Mouse (Mus musculus): ENCODE data around the gene Hist1h4h. TPM values are rescaled to one million over a fixed set of nuclear protein-coding genes. Genes with fewer than 3 reads are reported as not detected.

Gene Hist1h4h
- polyA plus RNA-seq, 1 experiment from 2014 or later = 7.9 TPM

DNA sequence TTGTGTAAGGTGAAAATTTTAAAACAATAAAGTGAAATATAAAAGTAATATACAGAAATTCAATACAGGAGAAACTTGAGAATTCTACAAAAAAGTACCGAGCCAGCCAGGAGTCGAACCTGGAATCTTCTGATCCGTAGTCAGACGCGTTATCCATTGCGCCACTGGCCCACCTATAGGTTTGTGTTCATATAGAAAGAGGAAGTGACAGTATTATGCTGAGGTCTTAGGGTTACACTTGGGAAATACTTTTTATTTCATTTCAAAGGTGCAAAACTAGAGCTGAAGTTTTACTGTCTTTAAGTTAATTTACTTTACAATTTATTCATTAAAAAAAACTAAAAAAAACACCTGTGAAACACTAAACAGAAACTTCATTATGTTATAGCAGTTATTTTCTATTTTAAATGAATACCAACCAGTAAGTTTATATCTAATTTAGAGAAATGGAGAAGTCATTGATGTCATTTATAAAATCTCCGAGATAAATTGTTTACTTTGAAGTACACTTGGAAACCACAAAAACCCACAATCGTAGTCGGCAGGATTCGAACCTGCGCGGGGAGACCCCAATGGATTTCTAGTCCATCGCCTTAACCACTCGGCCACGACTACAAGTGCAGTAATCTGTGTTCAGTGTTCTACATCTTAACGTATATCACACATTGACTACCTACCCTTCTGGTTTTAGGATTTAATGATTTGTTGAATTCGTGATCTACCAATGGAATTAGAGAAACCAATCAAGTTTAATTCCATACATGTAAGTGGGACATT, 30.2 kb upstream of the Hist1h4h start:
- H3K9ac ChIP-seq = no peak overlapping the region
- no peaks in the 10 kb centered on the region for H3K36me3 ChIP-seq
- H3K9me3 ChIP-seq = no peaks in the 10 kb centered on the region
- peak overlapping the region; percentile 42 for H3K4me2 ChIP-seq
- 0 out of 2 replicates have a peak, but pooled peaks have one; percentile 46 for ATAC-seq (ENCODE audit: insufficient number of reproducible peaks, insufficient read depth, low FRiP score, low TSS enrichment, low read depth)
- no peaks in the 10 kb centered on the region for H3K27me3 ChIP-seq
- H3K4me3 ChIP-seq = no peak overlapping the region
- H3K27ac ChIP-seq = no peak overlapping the region
- WGBS = 2% methylated on average over 17 of the region's 17 CpGs
- H3K4me1 ChIP-seq = peaks cover 25% of the 10 kb centered on the region

DNA sequence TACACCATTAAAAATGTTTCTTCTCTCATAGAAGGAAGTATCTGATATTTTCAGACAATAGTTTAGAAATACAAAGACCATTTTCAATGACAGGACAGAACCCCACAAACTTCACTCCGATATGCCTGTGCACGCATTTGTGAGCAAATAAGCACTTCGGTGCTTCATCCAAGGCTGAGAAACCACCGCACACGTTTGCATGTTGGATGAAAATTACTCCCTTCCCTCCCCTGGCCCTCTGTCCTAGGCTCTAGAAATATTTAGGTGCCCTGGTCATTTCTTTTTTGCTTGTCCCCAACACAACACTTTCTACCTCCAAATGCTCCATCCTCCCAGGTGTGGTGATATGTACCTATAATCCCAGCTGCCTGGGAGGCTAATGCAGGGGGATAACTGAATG, 29.3 kb upstream of the Hist1h4h start:
- Histone ChIP-seq H3K9ac (no peak overlapping the region), H3K4me2 (peak overlapping the region; percentile 42)

DNA sequence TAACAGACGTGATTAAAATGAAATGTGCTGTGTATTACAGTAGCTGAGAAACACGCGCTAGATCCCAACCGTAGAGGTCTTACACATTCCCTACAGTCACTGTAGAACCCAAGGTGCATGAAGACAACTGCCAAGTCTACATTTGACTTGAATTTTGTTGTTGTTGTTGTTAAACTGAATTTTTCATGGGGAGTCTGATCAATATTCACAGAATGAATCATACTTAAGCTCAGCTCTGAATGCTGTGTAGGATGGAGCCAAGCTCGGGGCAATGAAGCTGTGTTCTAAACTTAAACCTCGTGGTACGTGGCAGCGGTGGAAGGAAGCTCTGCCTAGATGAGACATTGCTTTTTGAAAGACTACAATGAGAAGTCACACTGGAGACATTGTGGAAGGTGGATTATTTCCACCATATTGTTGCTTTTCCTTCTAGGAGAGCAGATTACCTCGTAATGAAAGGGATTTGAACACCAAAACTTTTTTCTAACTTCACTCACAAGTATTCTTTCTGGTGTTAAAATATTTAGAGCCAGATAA, 28.8 kb upstream of the Hist1h4h start:
- WGBS = 27% methylated on average over 9 of the region's 9 CpGs

More for the DNA sequence above, 29.3 kb upstream of the Hist1h4h start:
- peaks cover 31% of the 10 kb centered on the region for H3K4me1 ChIP-seq
- H3K27me3 ChIP-seq = no peaks in the 10 kb centered on the region
- ATAC-seq (ENCODE audit: insufficient number of reproducible peaks, insufficient read depth, low FRiP score, low TSS enrichment, low read depth) = no peak
- H3K36me3 ChIP-seq = no peaks in the 10 kb centered on the region
- no peaks in the 10 kb centered on the region for H3K9me3 ChIP-seq
- WGBS = 18% methylated on average over 5 of the region's 5 CpGs
- peak overlapping the region; percentile 15; the same call in 1 of the 2 replicates for H3K4me3 ChIP-seq
- H3K27ac ChIP-seq = no peak overlapping the region

DNA sequence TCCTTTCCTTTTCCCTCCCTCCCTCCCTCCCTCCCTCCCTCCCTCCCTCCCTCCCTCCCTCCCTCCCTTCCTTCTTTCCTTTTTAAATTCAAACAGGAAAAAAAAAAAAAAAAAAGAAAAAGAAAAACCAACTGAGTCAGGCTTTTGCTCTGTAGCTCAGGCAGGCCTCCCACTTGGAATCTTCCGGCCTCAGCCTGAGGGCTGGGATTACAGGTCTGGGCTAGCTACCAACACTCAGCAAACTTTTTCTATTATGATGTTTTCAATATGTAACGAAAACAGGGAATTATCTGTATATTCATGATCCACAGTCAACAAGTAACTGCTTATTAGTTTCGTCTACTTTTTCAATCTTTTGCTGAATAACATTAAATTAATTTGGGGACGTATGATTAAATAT, 27.9 kb upstream of the Hist1h4h start:
- no peaks in the 10 kb centered on the region for H3K9me3 ChIP-seq
- no peak overlapping the region for H3K9ac ChIP-seq
- H3K4me2 ChIP-seq = no peak overlapping the region
- H3K4me1 ChIP-seq = peaks cover 30% of the 10 kb centered on the region
- no peaks in the 10 kb centered on the region for H3K36me3 ChIP-seq
- WGBS = 22% methylated on average over 4 of the region's 4 CpGs
- no peak for ATAC-seq (ENCODE audit: insufficient number of reproducible peaks, insufficient read depth, low FRiP score, low TSS enrichment, low read depth)
- no peak overlapping the region for H3K27ac ChIP-seq
- H3K27me3 ChIP-seq = no peaks in the 10 kb centered on the region
- H3K4me3 ChIP-seq = no peak overlapping the region

More for the DNA sequence above, 28.8 kb upstream of the Hist1h4h start:
- Histone ChIP-seq H3K36me3 (no peaks in the 10 kb centered on the region), H3K27me3 (no peaks in the 10 kb centered on the region), H3K9me3 (no peaks in the 10 kb centered on the region), H3K4me3 (peak overlapping the region; percentile 15; the same call in 1 of the 2 replicates), H3K27ac (no peak overlapping the region), H3K9ac (no peak overlapping the region), H3K4me2 (peak overlapping the region; percentile 42), H3K4me1 (peaks cover 33% of the 10 kb centered on the region)
- ATAC-seq (ENCODE audit: insufficient number of reproducible peaks, insufficient read depth, low FRiP score, low TSS enrichment, low read depth) = no peak

DNA sequence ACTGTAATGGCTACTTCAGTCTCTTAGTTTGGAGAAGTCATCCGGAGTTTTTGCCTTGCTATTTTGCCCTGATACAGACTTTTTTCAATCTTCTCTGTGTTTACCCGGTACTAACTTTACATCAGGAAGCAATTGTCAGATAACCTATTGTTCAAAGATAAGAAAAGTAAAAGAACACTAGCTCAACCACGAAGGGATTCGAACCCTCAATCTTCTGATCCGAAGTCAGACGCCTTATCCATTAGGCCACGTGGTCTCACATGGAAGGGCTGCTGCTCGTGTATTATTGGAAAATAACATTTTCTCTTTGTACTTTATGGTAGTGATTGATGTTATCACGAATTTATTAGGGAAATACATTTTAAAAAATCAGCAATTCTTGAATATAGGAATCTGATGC, 27.1 kb upstream of the Hist1h4h start:
- peaks cover 23% of the 10 kb centered on the region for H3K4me1 ChIP-seq
- H3K27ac ChIP-seq = no peak overlapping the region
- H3K27me3 ChIP-seq = no peaks in the 10 kb centered on the region
- ATAC-seq (ENCODE audit: insufficient number of reproducible peaks, insufficient read depth, low FRiP score, low TSS enrichment, low read depth) = no peak
- 2% methylated on average over 9 of the region's 9 CpGs for WGBS
- H3K4me2 ChIP-seq = peak overlapping the region; percentile 25
- peak overlapping the region; percentile 5; the same call in 1 of the 2 replicates for H3K4me3 ChIP-seq
- no peak overlapping the region for H3K9ac ChIP-seq
- H3K36me3 ChIP-seq = no peaks in the 10 kb centered on the region
- H3K9me3 ChIP-seq = no peaks in the 10 kb centered on the region

DNA sequence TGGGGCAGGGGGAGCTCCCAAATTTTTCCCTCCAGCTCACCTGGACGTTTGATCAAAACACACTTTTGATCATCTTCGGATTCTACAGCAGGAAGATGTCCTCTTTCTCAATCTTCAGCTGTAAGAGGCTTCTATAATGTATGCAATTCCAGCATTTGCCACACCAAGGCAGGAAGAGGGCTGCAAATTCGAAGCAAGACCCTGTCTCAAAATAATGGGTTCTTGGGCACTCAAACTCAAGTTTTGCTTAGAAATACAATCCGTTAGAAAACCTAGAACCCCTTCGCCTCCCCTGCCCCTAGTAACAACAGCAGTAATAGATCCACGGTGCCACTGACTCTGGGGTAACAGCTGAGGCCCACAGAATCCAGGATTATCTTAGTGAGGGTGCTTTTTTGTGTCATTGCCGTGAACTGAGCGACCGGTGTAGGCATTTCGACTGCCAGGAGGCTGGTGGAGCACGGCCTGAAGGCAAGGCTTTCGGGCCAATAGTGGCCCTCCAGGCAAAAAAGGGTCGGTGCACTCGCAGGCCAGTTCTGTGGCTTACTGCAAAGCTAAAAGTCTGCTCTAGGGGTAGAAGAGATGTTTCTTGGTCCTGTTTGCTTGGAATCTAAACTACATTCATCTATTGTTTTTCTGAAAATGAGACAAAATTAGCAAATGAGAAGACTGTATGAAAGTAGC, 25.0 kb upstream of the Hist1h4h start:
- no peak for ATAC-seq (ENCODE audit: insufficient number of reproducible peaks, insufficient read depth, low FRiP score, low TSS enrichment, low read depth)
- peak overlapping the region; percentile 59 for H3K9ac ChIP-seq
- peak overlapping the region; percentile 60 for H3K27ac ChIP-seq
- H3K9me3 ChIP-seq = no peaks in the 10 kb centered on the region
- 6% methylated on average over 14 of the region's 14 CpGs for WGBS
- no peaks in the 10 kb centered on the region for H3K36me3 ChIP-seq
- H3K27me3 ChIP-seq = no peaks in the 10 kb centered on the region
- H3K4me2 ChIP-seq = peak overlapping the region; percentile 60
- peak overlapping the region; percentile 35 for H3K4me3 ChIP-seq
- H3K4me1 ChIP-seq = peaks cover 20% of the 10 kb centered on the region; the same call in 1 of the 2 replicates

DNA sequence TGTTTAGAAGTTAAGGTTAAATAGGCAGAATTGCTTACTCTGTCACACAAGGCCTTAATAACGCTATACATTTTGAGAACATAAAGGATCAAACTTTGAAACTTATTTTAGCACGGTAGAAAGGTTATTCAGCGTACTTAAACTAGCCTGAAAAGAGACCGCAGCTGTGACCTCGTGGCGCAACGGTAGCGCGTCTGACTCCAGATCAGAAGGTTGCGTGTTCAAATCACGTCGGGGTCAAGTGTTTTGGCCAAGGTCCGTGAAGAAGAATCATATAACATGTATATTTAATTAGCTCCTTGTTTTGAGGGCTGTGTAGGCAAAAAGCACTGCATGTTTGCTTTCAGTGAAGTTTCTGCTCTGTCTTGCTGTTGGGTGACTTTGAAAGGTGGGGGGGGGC, 24.5 kb upstream of the Hist1h4h start:
- Histone ChIP-seq H3K36me3 (no peaks in the 10 kb centered on the region), H3K9me3 (no peaks in the 10 kb centered on the region), H3K27me3 (no peaks in the 10 kb centered on the region), H3K4me2 (peak overlapping the region; percentile 60), H3K4me3 (peak overlapping the region; percentile 35), H3K9ac (no peak overlapping the region), H3K27ac (peak overlapping the region; percentile 60; the same call in 1 of the 2 replicates), H3K4me1 (peaks cover 20% of the 10 kb centered on the region; the same call in 1 of the 2 replicates)
- ATAC-seq (ENCODE audit: insufficient number of reproducible peaks, insufficient read depth, low FRiP score, low TSS enrichment, low read depth) = no peak
- 4% methylated on average over 13 of the region's 13 CpGs for WGBS

DNA sequence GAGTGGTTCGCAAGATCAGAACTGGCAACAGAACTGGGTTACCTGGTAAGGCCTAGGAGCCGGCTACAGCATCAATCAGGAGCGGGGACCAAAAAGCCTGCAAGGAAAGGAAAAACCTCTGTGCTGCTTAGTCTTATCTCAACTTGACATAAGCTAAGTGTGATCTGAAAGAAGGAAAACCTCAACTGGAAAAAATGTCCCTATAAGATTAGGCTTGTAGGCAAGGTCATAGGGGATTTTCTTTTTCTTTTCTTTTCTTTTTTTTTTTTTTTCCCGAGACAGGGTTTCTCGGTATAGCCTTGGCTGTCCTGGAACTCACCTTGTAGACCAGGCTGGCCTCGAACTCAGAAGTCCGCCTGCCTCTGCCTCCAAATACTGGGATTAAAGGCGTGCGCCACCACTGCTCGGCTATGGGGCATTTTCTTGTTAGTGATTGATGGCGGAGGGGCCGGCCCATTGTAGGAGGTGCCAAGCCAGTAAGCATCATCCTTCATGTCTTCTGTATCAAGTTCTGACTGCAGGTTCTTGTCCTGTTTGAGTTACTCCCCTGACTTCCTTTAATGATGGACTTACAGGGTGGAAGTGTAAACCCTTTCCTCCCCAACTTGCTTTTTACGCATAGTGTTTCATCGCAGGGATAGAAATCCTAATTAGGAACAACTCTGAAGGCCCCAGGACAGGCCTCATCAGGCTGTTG, 23.9 kb upstream of the Hist1h4h start:
- Histone ChIP-seq H3K36me3 (no peaks in the 10 kb centered on the region), H3K27me3 (no peaks in the 10 kb centered on the region), H3K4me1 (peaks cover 17% of the 10 kb centered on the region; the same call in 1 of the 2 replicates), H3K4me2 (peak overlapping the region; percentile 60), H3K4me3 (peak overlapping the region; percentile 35), H3K27ac (no peak overlapping the region), H3K9ac (no peak overlapping the region), H3K9me3 (no peaks in the 10 kb centered on the region)
- WGBS = 21% methylated on average over 14 of the region's 14 CpGs
- ATAC-seq (ENCODE audit: insufficient number of reproducible peaks, insufficient read depth, low FRiP score, low TSS enrichment, low read depth) = no peak

DNA sequence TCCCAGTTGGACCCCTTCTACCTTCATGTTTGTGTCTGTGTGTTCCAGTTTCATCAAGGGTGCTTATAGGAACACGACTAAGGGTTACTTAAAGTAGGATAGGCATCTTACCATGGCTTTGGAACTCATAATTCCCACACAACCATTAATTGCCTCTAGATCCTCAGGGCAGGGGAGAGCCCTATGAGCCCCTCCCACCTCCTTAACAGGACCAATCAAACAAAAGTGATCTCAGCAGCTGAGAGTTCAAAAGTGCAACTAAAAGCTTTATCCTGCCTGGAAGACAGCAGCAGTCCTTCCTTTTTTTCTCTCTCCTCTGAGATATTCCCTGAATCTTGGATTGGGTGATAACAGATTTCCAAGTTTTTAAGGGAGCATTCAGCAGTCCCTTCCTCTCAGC, 20.7 kb upstream of the Hist1h4h start:
- Histone ChIP-seq H3K4me1 (peaks cover 12% of the 10 kb centered on the region; the same call in 1 of the 2 replicates), H3K36me3 (no peaks in the 10 kb centered on the region), H3K9ac (no peak overlapping the region), H3K9me3 (no peaks in the 10 kb centered on the region), H3K27me3 (no peaks in the 10 kb centered on the region), H3K27ac (no peak overlapping the region), H3K4me2 (no peak overlapping the region), H3K4me3 (no peak overlapping the region)
- WGBS = 26% methylated on average over 1 of the region's 1 CpGs
- ATAC-seq (ENCODE audit: insufficient number of reproducible peaks, insufficient read depth, low FRiP score, low TSS enrichment, low read depth) = no peak

DNA sequence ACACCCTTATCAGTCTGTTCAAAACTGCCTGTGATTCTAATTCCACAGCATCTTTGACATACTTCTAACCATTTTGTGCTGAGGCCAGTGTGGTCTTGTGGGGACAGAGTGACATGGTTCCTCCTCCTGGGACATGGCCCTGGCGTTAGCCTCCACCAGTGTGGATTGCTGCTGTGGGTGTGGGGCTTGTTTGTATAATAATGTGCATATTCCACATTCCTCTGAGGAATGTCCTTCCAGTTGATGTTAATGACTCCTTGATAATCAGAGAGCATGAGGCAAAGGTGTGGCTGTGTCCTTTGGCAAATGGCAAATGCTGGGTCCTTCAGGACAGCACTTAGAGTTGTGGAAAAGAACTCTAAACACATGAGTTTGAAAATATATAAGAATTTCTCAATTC, 17.3 kb upstream of the Hist1h4h start:
- peaks cover 4% of the 10 kb centered on the region for H3K4me1 ChIP-seq
- H3K4me3 ChIP-seq = no peak overlapping the region
- no peak overlapping the region for H3K9ac ChIP-seq
- H3K27ac ChIP-seq = no peak overlapping the region
- no peaks in the 10 kb centered on the region for H3K27me3 ChIP-seq
- no peaks in the 10 kb centered on the region for H3K9me3 ChIP-seq
- no peaks in the 10 kb centered on the region for H3K36me3 ChIP-seq
- H3K4me2 ChIP-seq = no peak overlapping the region
- WGBS = 79% methylated on average over 1 of the region's 1 CpGs
- no peak for ATAC-seq (ENCODE audit: insufficient number of reproducible peaks, insufficient read depth, low FRiP score, low TSS enrichment, low read depth)

DNA sequence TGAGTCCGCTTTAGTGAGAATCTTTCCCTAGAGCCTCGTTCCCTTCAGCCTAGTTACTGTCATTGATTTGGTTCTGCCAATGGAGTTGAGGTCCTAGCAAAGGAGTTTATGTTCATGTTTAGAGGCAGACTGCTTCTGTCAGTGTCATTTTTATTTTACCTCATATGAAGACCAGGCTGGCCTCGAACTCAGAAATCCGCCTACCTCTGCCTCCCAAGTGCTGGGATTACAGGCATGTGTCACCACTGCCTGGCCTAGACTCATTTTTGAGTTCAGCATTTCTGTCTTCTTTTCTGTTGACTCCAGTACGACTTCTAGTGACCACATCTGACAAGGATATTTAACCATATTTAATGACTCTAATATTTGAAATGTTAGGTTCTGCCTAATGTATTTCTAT, 15.6 kb upstream of the Hist1h4h start:
- Histone ChIP-seq H3K27me3 (no peaks in the 10 kb centered on the region), H3K9ac (no peak overlapping the region), H3K4me2 (no peak overlapping the region), H3K4me1 (peaks cover 4% of the 10 kb centered on the region), H3K27ac (no peak overlapping the region), H3K4me3 (no peak overlapping the region), H3K36me3 (no peaks in the 10 kb centered on the region), H3K9me3 (no peaks in the 10 kb centered on the region)
- 72% methylated on average over 5 of the region's 5 CpGs for WGBS
- no peak for ATAC-seq (ENCODE audit: insufficient number of reproducible peaks, insufficient read depth, low FRiP score, low TSS enrichment, low read depth)

Measured in embryonic facial prominence, embryonic 13.5 days (tissue).